Mouse (Mus musculus): ENCODE measurements at regions not wholly inside any gene's neighbourhood (a gene's known extent, or its start where the extent isn't known, plus 50 kb on each side); places are given as distances from the start of the nearest gene placed in this dataset.

DNA sequence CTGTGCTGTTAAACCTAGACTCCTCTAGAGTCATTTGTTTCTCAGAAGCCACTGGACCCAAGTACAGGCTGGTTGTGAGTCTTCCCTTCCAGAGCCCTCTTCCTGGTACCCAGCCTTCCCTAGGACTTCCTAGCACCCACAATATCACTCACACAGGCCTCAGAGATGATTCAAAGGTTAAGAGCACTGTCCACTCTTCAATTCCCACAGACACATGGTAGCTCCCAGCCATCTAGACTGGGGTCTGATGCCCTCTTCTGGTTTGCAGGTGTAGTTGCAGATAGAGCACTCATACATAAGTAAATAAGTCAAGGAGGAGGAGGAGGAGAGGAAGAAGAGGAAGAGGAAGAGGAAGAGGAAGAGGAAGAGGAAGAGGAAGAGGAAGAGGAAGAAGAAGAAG, 163.3 kb upstream of the Rapgef5 start:
- TF ChIP-seq CTCF (IDR thresholded peaks at IDR 0.05; ENCODE audit: insufficient read depth, low read depth, low read length) (no peak), POLR2A (IDR thresholded peaks at IDR 0.05; ENCODE audit: insufficient read depth, low read depth, low read length) (no peak)
